Comparison of ENCODE assay signal across 7 mouse cellular contexts in the genomic region with DNA sequence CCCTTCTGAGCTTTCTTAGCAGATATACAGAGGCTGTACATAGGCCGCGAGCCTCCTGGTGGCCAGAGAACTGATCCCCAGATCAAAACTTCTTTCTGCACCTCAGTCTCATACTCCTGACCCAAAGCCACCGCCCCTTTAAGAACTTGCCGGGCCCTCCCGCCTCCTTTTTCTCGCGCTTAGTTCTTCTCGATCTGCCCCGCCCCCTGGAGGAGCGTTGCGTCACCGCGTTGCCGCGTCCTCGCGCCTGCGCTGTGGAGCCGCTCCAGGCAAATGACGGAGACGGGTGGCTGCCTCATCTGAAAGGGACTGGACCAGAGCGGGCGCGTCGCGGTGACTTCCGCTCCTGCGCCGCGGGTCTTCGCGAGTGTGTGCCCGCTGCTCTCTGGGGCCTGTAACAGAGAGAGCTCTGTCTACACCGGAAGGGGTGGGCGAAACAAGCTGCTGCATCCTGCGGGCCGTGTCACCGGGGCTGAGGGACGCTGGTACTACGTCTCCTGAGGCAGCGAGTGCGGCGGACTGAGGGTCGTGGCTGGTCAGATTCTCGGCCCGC. TPM values are rescaled to one million over a fixed set of nuclear protein-coding genes. Genes with fewer than 3 reads are reported as not detected.
A peak's percentile ranks its signal among the peaks of the same experiment; 100 is the strongest.
DNase-seq lines count a peak whose midpoint lies in the region; ATAC-seq lines count a peak whose summit lies in the region.

TSS of gene Uvssa (plus strand) at position 248 of the 553 bp plus-strand sequence.

- under 1% methylated on average over 46 of the region's 46 CpGs for WGBS in embryonic facial prominence, embryonic 11.5 days
- WGBS in limb, embryonic 10.5 days, result under 1% methylated on average over 46 of the region's 46 CpGs
- WGBS in midbrain, embryonic 13.5 days, result under 1% methylated on average over 46 of the region's 46 CpGs

- no peaks in the 10 kb centered on the region for H3K27me3 ChIP-seq in embryonic facial prominence, embryonic 11.5 days (ENCODE audit: control insufficient read depth, insufficient read depth, low read length)
- no peaks in the 10 kb centered on the region for H3K27me3 ChIP-seq in limb, embryonic 10.5 days (ENCODE audit: low read depth, poor library complexity, severe bottlenecking)
- no peaks in the 10 kb centered on the region for H3K27me3 ChIP-seq in midbrain, embryonic 13.5 days

- peak; percentile 100 for DNase-seq in adrenal gland, postnatal 14 days
- DNase-seq in embryonic facial prominence, embryonic 11.5 days (ENCODE audit: low spot score), result peak; percentile 100
- DNase-seq in kidney, adult 11 months, result peak; percentile 98
- peak; percentile 100 for DNase-seq in limb, embryonic 10.5 days (ENCODE audit: low spot score)
- peak; percentile 100 for DNase-seq in spleen, adult 12 weeks (ENCODE audit: low spot score)

- H3K4me3 ChIP-seq in embryonic facial prominence, embryonic 11.5 days (ENCODE audit: low read depth, low read length), result peak within 1 kb of the TSS; percentile 59
- H3K4me3 ChIP-seq in limb, embryonic 10.5 days, result peak within 1 kb of the TSS; percentile 77
- peak within 1 kb of the TSS; percentile 55 for H3K4me3 ChIP-seq in midbrain, embryonic 13.5 days (replicated peaks)

- H3K36me3 ChIP-seq in embryonic facial prominence, embryonic 11.5 days (replicated peaks; ENCODE audit: control insufficient read depth, insufficient read depth, low read depth, low read length), result no peaks in the 10 kb centered on the region
- H3K36me3 ChIP-seq in limb, embryonic 10.5 days, result peaks cover 31% of the 10 kb centered on the region
- peaks cover 24% of the 10 kb centered on the region for H3K36me3 ChIP-seq in midbrain, embryonic 13.5 days

- ATAC-seq in embryonic facial prominence, embryonic 11.5 days (replicated peaks; ENCODE audit: insufficient number of reproducible peaks, low FRiP score, low TSS enrichment, low read depth), result peak; percentile 97
- ATAC-seq in granulocyte monocyte progenitor cell, adult 5-6 weeks (replicated peaks; ENCODE audit: poor library complexity, severe bottlenecking), result peak; percentile 97
- peak; percentile 99 for ATAC-seq in midbrain, embryonic 13.5 days

- peak within 1 kb of the TSS; percentile 75 for H3K9ac ChIP-seq in embryonic facial prominence, embryonic 11.5 days (replicated peaks; ENCODE audit: low read length)
- H3K9ac ChIP-seq in midbrain, embryonic 13.5 days (replicated peaks), result peak within 1 kb of the TSS; percentile 79

- H3K4me1 ChIP-seq in embryonic facial prominence, embryonic 11.5 days (ENCODE audit: control insufficient read depth, insufficient read depth, low read length), result peaks cover 2% of the 10 kb centered on the region; the same call in 1 of the 2 replicates
- H3K4me1 ChIP-seq in limb, embryonic 10.5 days, result peaks cover 20% of the 10 kb centered on the region
- peaks cover 12% of the 10 kb centered on the region for H3K4me1 ChIP-seq in midbrain, embryonic 13.5 days (replicated peaks)

- peak within 1 kb of the TSS; percentile 89 for H3K27ac ChIP-seq in embryonic facial prominence, embryonic 11.5 days (replicated peaks; ENCODE audit: low read depth, low read length)
- peak within 1 kb of the TSS; percentile 89 for H3K27ac ChIP-seq in limb, embryonic 10.5 days
- peak within 1 kb of the TSS; percentile 96 for H3K27ac ChIP-seq in midbrain, embryonic 13.5 days

- peak within 1 kb of the TSS; percentile 81 for H3K4me2 ChIP-seq in embryonic facial prominence, embryonic 11.5 days (ENCODE audit: low read depth, low read length)
- peak within 1 kb of the TSS; percentile 86 for H3K4me2 ChIP-seq in midbrain, embryonic 13.5 days (replicated peaks)

- H3K9me3 ChIP-seq in embryonic facial prominence, embryonic 11.5 days (replicated peaks; ENCODE audit: control insufficient read depth, low read length), result no peaks in the 10 kb centered on the region
- no peaks in the 10 kb centered on the region for H3K9me3 ChIP-seq in limb, embryonic 10.5 days (replicated peaks)
- H3K9me3 ChIP-seq in midbrain, embryonic 13.5 days, result no peaks in the 10 kb centered on the region

RNA-seq across cellular contexts. Expression of gene Uvssa, which starts in this region (rescaled TPM):
- 8.0 and 9.4 TPM in 2 replicates for total RNA-seq in adrenal gland, postnatal 14 days (2021)
- polyA plus RNA-seq in embryonic facial prominence, embryonic 11.5 days (2014; fragmentation: Nextera tagmentation; extraction: Ambion mirVana), result 6.4 and 7.3 TPM in 2 replicates
- total RNA-seq in granulocyte monocyte progenitor cell, adult 5-6 weeks (2014; fragmentation: Nextera tagmentation), result 7.0 and 9.5 TPM in 2 replicates
- 5.8 and 6.6 TPM in 2 replicates for total RNA-seq in granulocyte monocyte progenitor cell, adult 5-6 weeks (2017)
- 6.0 and 8.6 TPM in 2 replicates for polyA plus RNA-seq in limb, embryonic 10.5 days (2016; fragmentation: Nextera tagmentation; extraction: Ambion mirVana)
- 9.4 and 9.9 TPM in 2 replicates for polyA plus RNA-seq in midbrain, embryonic 13.5 days (2015; fragmentation: Nextera tagmentation; extraction: Ambion mirVana)

Comparison
In these comparisons a context has a peak if more than half of its experiments do, and no peak if none do; other contexts are left out.
1. Peak in every context shown above with its lines: DNase-seq, ATAC-seq, H3K4me3 ChIP-seq and H3K27ac ChIP-seq.